Mouse (Mus musculus) limb, embryonic 11.5 days (tissue): ENCODE measurements around the gene Ptcd3. TPM values are rescaled to one million over a fixed set of nuclear protein-coding genes. Genes with fewer than 3 reads are reported as not detected.

Source experiments
- ATAC-seq: fragments of 200-750 bp; cut with Nextera tagmentation; 2 replicates; pipeline ENCODE4 v1.8.0; 2017; ENCODE audit warnings: low read depth; ENCODE audit not compliant: insufficient number of reproducible peaks, low FRiP score, low TSS enrichment
- DNase-seq: peaks from one replicate; pipeline ENCODE4 v3.0.0-alpha.2; 2015; ENCODE audit warnings: low spot score
- H3K27ac ChIP-seq: fragments of 300-500 bp; sonication (generic); replicated peaks from 2 replicates; pipeline ENCODE4 v1.5.1; 2014; ENCODE audit warnings: low read depth, mild to moderate bottlenecking, low read length
- H3K27me3 ChIP-seq: fragments of 300-500 bp; sonication (generic); 2 replicates; pipeline ENCODE4 v1.6.1; 2014; ENCODE audit warnings: mild to moderate bottlenecking, low read length, mixed read lengths; ENCODE audit not compliant: control insufficient read depth, insufficient read depth
- H3K36me3 ChIP-seq: fragments of 300-500 bp; sonication (generic); 2 replicates; pipeline ENCODE4 v1.6.1; 2014; ENCODE audit warnings: mild to moderate bottlenecking, low read length, moderate library complexity, mixed read lengths; ENCODE audit not compliant: control insufficient read depth, insufficient read depth
- H3K4me1 ChIP-seq: fragments of 300-500 bp; sonication (generic); 2 replicates; pipeline ENCODE4 v1.6.1; 2014; ENCODE audit warnings: low read length, mixed read lengths; ENCODE audit not compliant: control insufficient read depth, insufficient read depth
- H3K4me2 ChIP-seq: fragments of 300-500 bp; sonication (generic); 2 replicates; pipeline ENCODE4 v1.6.1; 2014; ENCODE audit warnings: low read depth, mild to moderate bottlenecking, moderate library complexity; ENCODE audit not compliant: severe bottlenecking
- H3K4me3 ChIP-seq: fragments of 300-500 bp; sonication (generic); 2 replicates; pipeline ENCODE4 v1.5.1; 2014; ENCODE audit warnings: low read depth, low read length
- H3K9ac ChIP-seq: fragments of 300-500 bp; sonication (generic); 2 replicates; pipeline ENCODE4 v1.6.1; 2014; ENCODE audit warnings: mild to moderate bottlenecking, low read length
- H3K9me3 ChIP-seq: fragments of 300-500 bp; sonication (generic); 2 replicates; pipeline ENCODE4 v1.6.1; 2016; ENCODE audit warnings: low read length; ENCODE audit not compliant: control insufficient read depth
- WGBS: fragments of 180-500 bp; shearing (Covaris S2); extraction: QIAGEN DNeasy Blood & Tissue Kit; methylation state at CpG from one replicate; pipeline ENCODE4 v1.1.7; 2014; 5-methylcytosine and 5-hydroxymethylcytosine counted together
- polyA plus RNA-seq: library from polyadenylated mRNA; unstranded; fragments of >200 nt; fragmentation: Nextera tagmentation; extraction: Ambion mirVana; gene quantifications from 2 replicates; pipeline ENCODE4 v1.2.1, GENCODE M21; 2014

Ptcd3 gene
- 138 TPM in 2 replicates for polyA plus RNA-seq

DNA sequence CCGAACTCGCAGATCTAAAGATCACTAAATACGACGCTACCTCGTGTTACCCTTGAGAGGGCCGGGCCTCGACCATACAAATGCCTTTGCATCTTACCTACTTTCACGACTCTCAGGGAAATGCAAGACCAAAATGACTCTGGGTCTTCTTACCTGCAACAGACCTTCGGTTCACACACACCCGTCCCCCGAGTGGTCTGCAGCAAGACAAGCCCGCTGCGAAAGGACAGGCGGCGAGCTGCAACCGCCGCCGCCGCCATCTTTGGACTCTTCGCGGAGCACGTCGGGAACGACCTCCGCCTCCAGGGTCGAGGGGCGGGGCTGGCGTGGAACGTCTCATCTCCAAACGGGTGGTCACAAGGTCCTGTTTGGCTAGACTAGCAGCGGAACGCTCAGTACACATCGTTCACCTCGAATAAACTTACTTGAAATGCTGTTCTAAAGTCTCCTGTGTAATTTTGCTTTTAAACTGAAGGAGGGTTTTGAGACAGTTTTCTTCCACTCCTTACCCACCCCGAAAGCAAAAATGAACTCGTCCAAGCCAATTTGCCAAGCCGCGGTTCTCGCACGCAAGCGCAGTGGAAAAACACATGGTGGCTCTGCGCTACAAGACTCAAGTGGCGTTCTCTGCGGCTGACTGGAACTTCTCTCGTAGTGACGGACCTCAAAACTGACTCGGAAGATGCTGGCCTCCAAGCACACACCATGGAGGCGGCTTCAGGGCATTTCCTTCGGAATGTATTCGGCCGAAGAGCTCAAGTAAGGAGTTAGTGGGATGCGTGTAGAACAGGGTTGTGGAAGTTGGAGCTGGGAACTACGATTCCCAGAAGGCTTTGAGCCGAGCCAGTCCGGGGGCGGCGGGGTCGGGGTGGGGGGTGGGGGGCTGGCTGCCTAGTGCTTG, at the start of gene Ptcd3, which contains the start of gene Polr1a:
Ptcd3 (minus strand) TSS at position 270 of the 901 bp plus-strand sequence.
Polr1a (plus strand) TSS at position 573 of the 901 bp plus-strand sequence.
- Histone ChIP-seq H3K4me2 (peak within 1 kb of the TSS; percentile 53), H3K9ac (peak within 1 kb of the TSS; percentile 69), H3K4me3 (peak within 1 kb of the TSS; percentile 72), H3K9me3 (no peaks in the 10 kb centered on the region), H3K27ac (0 out of 2 replicates have a peak within 1 kb of the TSS, but pooled peaks have one; percentile 33), H3K27me3 (no peaks in the 10 kb centered on the region), H3K36me3 (peaks cover 8% of the 10 kb centered on the region; the same call in 1 of the 2 replicates), H3K4me1 (no peaks in the 10 kb centered on the region)
- DNase-seq (peak; percentile 95), ATAC-seq (peak; percentile 88)
- under 1% methylated on average over 58 of the region's 58 CpGs for WGBS

DNA sequence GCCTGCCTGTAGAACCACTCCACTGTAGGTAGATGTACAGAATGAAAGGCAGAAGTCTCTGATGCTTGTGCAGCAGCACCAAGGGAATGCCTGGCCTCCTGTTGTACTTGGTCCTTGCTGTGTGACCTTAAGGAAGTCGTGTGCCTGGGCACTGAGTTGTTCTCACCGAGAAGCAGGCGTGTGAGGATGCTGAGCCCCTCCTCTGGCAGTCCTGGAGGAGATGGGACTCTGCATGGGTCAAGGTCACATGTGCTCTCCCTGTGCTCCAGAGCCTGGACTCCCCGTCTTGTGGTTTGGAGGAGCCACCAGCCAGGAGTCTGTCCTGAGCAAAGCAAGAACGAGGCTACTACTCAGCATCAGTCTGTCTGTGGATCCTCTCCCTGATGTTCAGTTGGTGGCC, 42.6 kb upstream of the Ptcd3 start:
- Histone ChIP-seq H3K4me3 (no peak overlapping the region), H3K36me3 (peaks cover 16% of the 10 kb centered on the region), H3K27ac (no peak overlapping the region)

DNA sequence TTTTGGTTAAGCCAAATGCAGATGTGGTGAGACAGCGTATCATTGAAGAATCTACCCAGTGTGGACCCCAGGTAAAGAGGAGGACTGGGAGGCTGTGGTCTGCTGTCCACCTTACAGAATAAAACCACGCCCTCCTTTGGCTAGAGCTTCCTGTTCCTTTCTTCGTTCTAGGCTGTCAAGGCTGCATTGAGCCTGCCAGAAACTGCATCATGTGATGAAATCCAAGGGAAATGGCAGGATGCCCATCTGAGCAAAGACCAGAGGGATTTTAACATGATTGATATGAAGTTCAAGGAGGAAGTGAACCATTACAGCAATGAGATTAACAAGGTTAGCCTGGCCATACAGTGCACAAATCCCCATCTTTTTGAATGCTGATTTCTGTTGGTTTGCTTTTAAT, 42.0 kb upstream of the Ptcd3 start:
- no peak for DNase-seq
- no peak overlapping the region for H3K27ac ChIP-seq
- no peak overlapping the region for H3K4me3 ChIP-seq
- 90% methylated on average over 3 of the region's 3 CpGs for WGBS
- no peak for ATAC-seq
- H3K4me1 ChIP-seq, result no peaks in the 10 kb centered on the region
- H3K9ac ChIP-seq, result no peak overlapping the region
- H3K9me3 ChIP-seq, result no peaks in the 10 kb centered on the region
- H3K4me2 ChIP-seq, result no peak overlapping the region
- H3K27me3 ChIP-seq, result no peaks in the 10 kb centered on the region
- H3K36me3 ChIP-seq, result peaks cover 16% of the 10 kb centered on the region

More for the DNA sequence above, 42.6 kb upstream of the Ptcd3 start:
- Histone ChIP-seq H3K27me3 (no peaks in the 10 kb centered on the region), H3K9me3 (no peaks in the 10 kb centered on the region), H3K4me1 (no peaks in the 10 kb centered on the region), H3K9ac (no peak overlapping the region), H3K4me2 (no peak overlapping the region)
- no peak for ATAC-seq
- DNase-seq, result no peak
- WGBS, result 84% methylated on average over 5 of the region's 5 CpGs

DNA sequence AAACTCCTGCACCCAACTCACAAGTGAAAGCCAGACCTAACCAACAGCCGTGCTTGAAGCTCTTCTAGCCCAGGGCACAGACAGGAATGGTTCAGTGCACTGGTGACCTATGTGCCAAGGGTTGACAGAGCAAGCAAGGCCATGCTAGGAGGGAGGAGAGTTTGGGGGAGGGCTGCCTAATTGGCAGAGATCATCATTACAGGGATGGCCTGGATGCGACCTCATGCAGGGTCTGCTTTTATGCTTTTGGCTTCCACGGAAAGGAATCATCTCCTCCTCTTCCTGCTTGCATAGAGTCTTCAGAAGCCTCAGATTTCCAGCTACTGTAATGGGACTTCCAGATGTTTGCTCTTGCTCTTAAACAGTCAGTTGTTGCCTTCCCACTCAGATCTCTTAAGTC, 41.2 kb upstream of the Ptcd3 start:
- Histone ChIP-seq H3K9ac (no peak overlapping the region), H3K9me3 (no peaks in the 10 kb centered on the region)
- 81% methylated on average over 3 of the region's 3 CpGs for WGBS

DNA sequence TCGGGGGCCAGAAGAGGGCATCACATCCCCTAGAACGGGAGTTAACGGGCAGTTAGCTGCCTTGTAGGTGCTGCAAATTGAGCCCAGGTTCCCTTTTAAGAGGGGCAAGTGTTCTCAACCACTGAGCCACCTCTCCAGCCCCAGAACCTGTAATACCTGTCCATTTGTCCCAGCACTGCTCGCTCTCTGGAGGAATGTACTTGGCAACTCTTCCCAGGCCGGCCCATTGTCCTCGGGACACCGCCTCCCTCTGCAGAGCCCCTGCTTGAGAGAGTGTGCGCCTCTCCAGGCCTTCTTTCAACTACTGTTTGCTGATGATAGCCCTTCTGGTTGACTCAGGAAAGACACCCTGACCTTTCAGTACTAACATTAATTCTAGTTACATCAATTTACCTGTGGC, 37.6 kb upstream of the Ptcd3 start:
- no peak overlapping the region for H3K4me3 ChIP-seq
- H3K27me3 ChIP-seq, result no peaks in the 10 kb centered on the region
- H3K27ac ChIP-seq, result no peak overlapping the region
- H3K4me2 ChIP-seq, result no peak overlapping the region
- H3K36me3 ChIP-seq, result peaks cover 7% of the 10 kb centered on the region
- ATAC-seq (no peak), DNase-seq (no peak)
- 94% methylated on average over 8 of the region's 8 CpGs for WGBS
- H3K9me3 ChIP-seq, result no peaks in the 10 kb centered on the region
- H3K9ac ChIP-seq, result no peak overlapping the region
- no peaks in the 10 kb centered on the region for H3K4me1 ChIP-seq

More for the DNA sequence above, 41.2 kb upstream of the Ptcd3 start:
- H3K4me2 ChIP-seq, result no peak overlapping the region
- no peak overlapping the region for H3K4me3 ChIP-seq
- no peaks in the 10 kb centered on the region for H3K4me1 ChIP-seq
- no peak overlapping the region for H3K27ac ChIP-seq
- ATAC-seq (no peak), DNase-seq (no peak)
- H3K36me3 ChIP-seq, result peaks cover 16% of the 10 kb centered on the region
- H3K27me3 ChIP-seq, result no peaks in the 10 kb centered on the region

DNA sequence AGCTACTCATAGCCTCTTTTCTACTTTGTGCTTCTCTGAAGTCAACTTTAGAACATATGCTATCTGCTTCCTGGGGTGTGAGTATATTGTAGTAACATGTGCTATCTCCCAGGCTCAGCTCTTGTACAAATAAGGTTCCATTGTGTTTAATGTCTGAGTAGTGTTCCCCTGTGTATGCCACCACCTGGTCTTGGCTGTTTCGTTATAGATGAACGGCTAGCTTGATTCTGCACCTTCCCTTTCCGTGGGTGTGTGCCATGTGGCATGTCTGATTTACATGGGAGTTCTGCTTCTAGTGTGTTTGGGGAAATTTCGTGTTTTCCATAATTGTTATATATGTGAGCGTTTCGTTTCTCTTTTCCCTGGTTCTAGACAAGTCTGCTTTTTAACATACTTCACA, 36.6 kb upstream of the Ptcd3 start:
- H3K4me2 ChIP-seq, result no peak overlapping the region
- H3K36me3 ChIP-seq, result peaks cover 7% of the 10 kb centered on the region
- ATAC-seq (no peak), DNase-seq (no peak)
- WGBS, result 90% methylated on average over 6 of the region's 6 CpGs
- no peaks in the 10 kb centered on the region for H3K9me3 ChIP-seq
- peaks cover 6% of the 10 kb centered on the region for H3K4me1 ChIP-seq
- no peak overlapping the region for H3K9ac ChIP-seq
- H3K4me3 ChIP-seq, result no peak overlapping the region
- no peak overlapping the region for H3K27ac ChIP-seq
- H3K27me3 ChIP-seq, result no peaks in the 10 kb centered on the region

DNA sequence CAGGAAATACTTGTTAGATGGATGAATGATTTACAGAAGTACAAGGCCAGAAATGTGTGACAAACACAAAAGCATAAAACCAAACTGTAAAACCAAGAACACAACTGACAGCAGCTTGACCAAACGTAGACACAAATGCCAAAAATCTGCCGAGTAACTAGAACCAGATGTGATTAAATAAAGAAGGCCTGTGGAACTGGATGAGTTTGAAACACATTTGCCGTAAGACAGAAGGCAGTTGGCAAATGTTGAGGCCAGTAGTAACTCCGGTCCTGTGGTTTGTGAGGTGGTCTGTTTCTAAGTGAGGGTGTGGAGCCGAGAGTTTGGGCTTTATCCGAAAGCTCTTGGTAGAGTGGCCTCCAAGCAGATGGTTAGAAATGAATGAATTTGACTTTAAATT, 32.4 kb upstream of the Ptcd3 start:
- Histone ChIP-seq H3K4me1 (peaks cover 6% of the 10 kb centered on the region), H3K4me2 (no peak overlapping the region), H3K9ac (no peak overlapping the region), H3K27ac (no peak overlapping the region), H3K4me3 (no peak overlapping the region), H3K36me3 (peaks cover 9% of the 10 kb centered on the region), H3K9me3 (no peaks in the 10 kb centered on the region), H3K27me3 (no peaks in the 10 kb centered on the region)
- no peak for DNase-seq
- 38% methylated on average over 6 of the region's 6 CpGs for WGBS
- no peak for ATAC-seq

DNA sequence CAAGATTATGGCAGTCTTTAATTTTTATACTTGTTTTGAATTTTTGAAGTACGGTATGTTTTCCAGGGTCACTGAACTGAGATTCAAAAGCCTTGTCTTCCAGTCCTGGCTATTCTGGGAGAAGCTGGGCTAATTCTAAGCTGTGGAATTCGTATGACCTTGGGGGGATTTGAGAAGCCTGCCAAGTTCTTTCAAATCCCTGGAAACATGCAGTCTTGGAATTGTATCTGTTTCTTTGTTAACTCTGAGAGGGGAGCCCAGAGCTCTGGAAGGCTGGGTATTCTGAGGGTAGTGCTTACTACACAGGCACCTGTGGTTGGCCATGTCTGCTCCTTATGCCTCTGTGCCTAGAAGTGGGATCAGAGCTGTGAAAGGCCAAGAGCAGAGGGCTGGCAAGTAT, 27.2 kb upstream of the Ptcd3 start:
- Histone ChIP-seq H3K27ac (no peak overlapping the region), H3K4me2 (no peak overlapping the region), H3K36me3 (peaks cover 19% of the 10 kb centered on the region), H3K27me3 (no peaks in the 10 kb centered on the region), H3K9ac (no peak overlapping the region), H3K4me1 (peaks cover 2% of the 10 kb centered on the region), H3K4me3 (no peak overlapping the region), H3K9me3 (no peaks in the 10 kb centered on the region)
- ATAC-seq (no peak), DNase-seq (no peak)
- 91% methylated on average over 2 of the region's 2 CpGs for WGBS
